ENCODE assay signal across 24 mouse cellular contexts in genomic region chr2:148754310-148754846, GRCm38 (mm10). TPM values are rescaled to one million over a fixed set of nuclear protein-coding genes. Genes with fewer than 3 reads are reported as not detected.
DNase-seq lines count a peak whose midpoint lies in the region; ATAC-seq lines count a peak whose summit lies in the region.
"Had no signal": no experiment of that assay in that cellular context is flagged by ENCODE, and none has a peak within 500 bp of the region (broad histone marks: within the 10 kb centered on the region; RNA-seq: fewer than 3 reads in every experiment).

No protein-coding gene starts in this region.

- peak; percentile 10 for DNase-seq in A20 (ENCODE audit: low read depth, low spot score)
- DNase-seq in forebrain, embryonic 14.5 days (ENCODE audit: low spot score) = no peak
- no peak for DNase-seq in thymus, postnatal 36 days
- DNase-seq: adrenal gland, adult 2 months; adrenal gland, postnatal 25 days; cerebellum, adult 18-20 months; cerebellum, adult 9-11 months; cerebellum, postnatal 36 days; forebrain, postnatal 0 days; gastrocnemius, postnatal 14 days; heart, adult 11 months; heart, postnatal 14 days had no signal

- no peaks in the 10 kb centered on the region for H3K79me2 ChIP-seq in macrophage (ENCODE audit: inconsistent target)

- no peak overlapping the region for H3K9ac ChIP-seq in forebrain, embryonic 14.5 days (ENCODE audit: low read length)
- no peak overlapping the region for H3K9ac ChIP-seq in kidney, embryonic 16.5 days (replicated peaks; ENCODE audit: low read length)
- H3K9ac ChIP-seq: embryonic facial prominence, embryonic 13.5 days; forebrain, embryonic 12.5 days; forebrain, postnatal 0 days; heart, embryonic 15.5 days; hindbrain, embryonic 15.5 days had no signal

- H3K4me2 ChIP-seq in forebrain, embryonic 14.5 days (ENCODE audit: low read length) = no peak overlapping the region
- H3K4me2 ChIP-seq in kidney, embryonic 16.5 days (replicated peaks; ENCODE audit: low read depth, low read length) = no peak overlapping the region
- H3K4me2 ChIP-seq: embryonic facial prominence, embryonic 13.5 days; forebrain, embryonic 12.5 days; heart, embryonic 11.5 days; heart, embryonic 15.5 days; hindbrain, embryonic 15.5 days had no signal

- H3K9me3 ChIP-seq in megakaryocyte, embryonic 14.5 days = no peaks in the 10 kb centered on the region
- H3K9me3 ChIP-seq in forebrain, embryonic 14.5 days (replicated peaks; ENCODE audit: control insufficient read depth, low read length) = no peaks in the 10 kb centered on the region
- no peaks in the 10 kb centered on the region for H3K9me3 ChIP-seq in kidney, embryonic 16.5 days (ENCODE audit: low read length)
- H3K9me3 ChIP-seq: embryonic facial prominence, embryonic 13.5 days; forebrain, embryonic 12.5 days; heart, embryonic 15.5 days; hindbrain, embryonic 10.5 days; hindbrain, embryonic 15.5 days had no signal

- no peaks in the 10 kb centered on the region for H3K36me3 ChIP-seq in megakaryocyte, embryonic 14.5 days (replicated peaks; ENCODE audit: low read length)
- H3K36me3 ChIP-seq in macrophage (ENCODE audit: inconsistent target) = no peaks in the 10 kb centered on the region
- H3K36me3 ChIP-seq in forebrain, embryonic 14.5 days (ENCODE audit: control insufficient read depth, insufficient read depth, low read length) = no peaks in the 10 kb centered on the region
- H3K36me3 ChIP-seq in kidney, embryonic 16.5 days (ENCODE audit: insufficient read depth, low read length) = no peaks in the 10 kb centered on the region
- H3K36me3 ChIP-seq: embryonic facial prominence, embryonic 13.5 days; forebrain, embryonic 12.5 days; heart, embryonic 15.5 days; hindbrain, embryonic 10.5 days; hindbrain, embryonic 15.5 days had no signal

- peaks cover 9% of the 10 kb centered on the region for H3K27me3 ChIP-seq in megakaryocyte, embryonic 14.5 days (replicated peaks)
- H3K27me3 ChIP-seq in forebrain, embryonic 14.5 days (replicated peaks; ENCODE audit: control insufficient read depth, insufficient read depth, low read length) = no peaks in the 10 kb centered on the region
- H3K27me3 ChIP-seq in kidney, embryonic 16.5 days (ENCODE audit: insufficient read depth, low read length) = no peaks in the 10 kb centered on the region
- H3K27me3 ChIP-seq: embryonic facial prominence, embryonic 13.5 days; hindbrain, embryonic 15.5 days had no signal

- no peak for ATAC-seq in megakaryocyte, adult 5-6 weeks (ENCODE audit: poor library complexity, severe bottlenecking)
- no peak for ATAC-seq in forebrain, embryonic 14.5 days
- no peak for ATAC-seq in kidney, embryonic 16.5 days (ENCODE audit: low FRiP score, low TSS enrichment)
- ATAC-seq: forebrain, postnatal 0 days; intestine, embryonic 16.5 days had no signal

- peaks cover 28% of the 10 kb centered on the region for H3K4me1 ChIP-seq in megakaryocyte, embryonic 14.5 days
- H3K4me1 ChIP-seq in forebrain, embryonic 14.5 days (ENCODE audit: control insufficient read depth, insufficient read depth, low read length) = no peaks in the 10 kb centered on the region
- H3K4me1 ChIP-seq in kidney, embryonic 16.5 days (ENCODE audit: insufficient read depth, low read length) = no peaks in the 10 kb centered on the region
- H3K4me1 ChIP-seq: embryonic facial prominence, embryonic 13.5 days; forebrain, embryonic 12.5 days; heart, embryonic 15.5 days; hindbrain, embryonic 10.5 days; hindbrain, embryonic 15.5 days had no signal

- H3K27ac ChIP-seq in macrophage = 0 out of 2 replicates have a peak overlapping the region, but pooled peaks have one; percentile 5
- H3K27ac ChIP-seq in forebrain, embryonic 14.5 days (ENCODE audit: low read depth, low read length) = no peak overlapping the region
- H3K27ac ChIP-seq in kidney, embryonic 16.5 days (ENCODE audit: low read length) = no peak overlapping the region
- H3K27ac ChIP-seq: embryonic facial prominence, embryonic 13.5 days; forebrain, embryonic 12.5 days; heart, embryonic 15.5 days; hindbrain, embryonic 10.5 days; hindbrain, embryonic 15.5 days had no signal

- WGBS in macrophage (ENCODE audit: missing documents) = 11% methylated on average over 1 of the region's 1 CpGs
- WGBS in forebrain, embryonic 14.5 days = 81% methylated on average over 1 of the region's 1 CpGs
- WGBS in kidney, embryonic 16.5 days = 56% methylated on average over 1 of the region's 1 CpGs

- peak overlapping the region; percentile 7 for H3K4me3 ChIP-seq in megakaryocyte, embryonic 14.5 days (replicated peaks)
- H3K4me3 ChIP-seq in macrophage (ENCODE audit: inconsistent target) = no peak overlapping the region
- no peak overlapping the region for H3K4me3 ChIP-seq in forebrain, embryonic 14.5 days (ENCODE audit: low read depth, low read length)
- no peak overlapping the region for H3K4me3 ChIP-seq in kidney, embryonic 16.5 days (ENCODE audit: low read length)
- H3K4me3 ChIP-seq: embryonic facial prominence, embryonic 13.5 days; forebrain, embryonic 12.5 days; heart, embryonic 15.5 days; hindbrain, embryonic 10.5 days; hindbrain, embryonic 15.5 days had no signal

RNA-seq across cellular contexts. Expression of gene Cstl1, which starts 4.2 kb away (rescaled TPM):
- polyA plus RNA-seq in megakaryocyte, embryonic 14.5 days (2012; ENCODE audit: insufficient read depth, low replicate concordance) = not detected in 2 replicates
- not detected in 2 replicates for total RNA-seq in megakaryocyte, adult 5-6 weeks (2015)
- total RNA-seq in megakaryocyte, adult 5-6 weeks (2017) = not detected in 2 replicates
- not detected for total RNA-seq in macrophage (2018; cell fraction: chromatin; rRNA removed)
- total RNA-seq in macrophage (2018; cell fraction: cytosol; rRNA removed) = not detected
- total RNA-seq in macrophage (2018; cell fraction: nucleus; rRNA removed) = not detected
- not detected in 3 replicates for polyA plus RNA-seq in macrophage (2018)
- not detected in 2 replicates for polyA plus RNA-seq in forebrain, embryonic 14.5 days (2014; fragmentation: Nextera tagmentation; extraction: Ambion mirVana)
- not detected in 2 replicates for polyA plus RNA-seq in kidney, embryonic 16.5 days (2015; fragmentation: Nextera tagmentation; extraction: Ambion mirVana)
- total RNA-seq: ES-E14; forebrain, postnatal 0 days; gastrocnemius, postnatal 14 days; heart, postnatal 14 days had no signal
- polyA plus RNA-seq: adrenal gland, adult 2 months; embryonic facial prominence, embryonic 13.5 days; forebrain, embryonic 12.5 days; forebrain, postnatal 0 days; heart, embryonic 11.5 days; heart, embryonic 15.5 days; hindbrain, embryonic 10.5 days; hindbrain, embryonic 15.5 days; intestine, embryonic 16.5 days had no signal

RNA-seq across cellular contexts. Expression of gene Cst11, which starts 16.9 kb away (rescaled TPM):
- not detected in 2 replicates for polyA plus RNA-seq in megakaryocyte, embryonic 14.5 days (2012; ENCODE audit: insufficient read depth, low replicate concordance)
- total RNA-seq in megakaryocyte, adult 5-6 weeks (2015) = not detected in 2 replicates
- total RNA-seq in megakaryocyte, adult 5-6 weeks (2017) = not detected in 2 replicates
- total RNA-seq in macrophage (2018; cell fraction: chromatin; rRNA removed) = not detected
- total RNA-seq in macrophage (2018; cell fraction: cytosol; rRNA removed) = not detected
- not detected for total RNA-seq in macrophage (2018; cell fraction: nucleus; rRNA removed)
- polyA plus RNA-seq in macrophage (2018) = not detected in 3 replicates
- not detected in 2 replicates for polyA plus RNA-seq in forebrain, embryonic 14.5 days (2014; fragmentation: Nextera tagmentation; extraction: Ambion mirVana)
- not detected in 2 replicates for polyA plus RNA-seq in kidney, embryonic 16.5 days (2015; fragmentation: Nextera tagmentation; extraction: Ambion mirVana)
- total RNA-seq: adrenal gland, adult 2 months; adrenal gland, postnatal 25 days; ES-E14; forebrain, postnatal 0 days; gastrocnemius, postnatal 14 days; heart, postnatal 14 days had no signal
- polyA plus RNA-seq: adrenal gland, adult 2 months; embryonic facial prominence, embryonic 13.5 days; forebrain, embryonic 12.5 days; forebrain, postnatal 0 days; heart, embryonic 11.5 days; heart, embryonic 15.5 days; hindbrain, embryonic 10.5 days; hindbrain, embryonic 15.5 days; intestine, embryonic 16.5 days had no signal

RNA-seq across cellular contexts. Expression of gene Napb, which starts 22.1 kb away (rescaled TPM):
- polyA plus RNA-seq in megakaryocyte, embryonic 14.5 days (2012; ENCODE audit: insufficient read depth, low replicate concordance) = not detected in 2 replicates
- 0.36 and 0.57 TPM in 2 replicates for total RNA-seq in megakaryocyte, adult 5-6 weeks (2015)
- 0.29 and 0.53 TPM in 2 replicates for total RNA-seq in megakaryocyte, adult 5-6 weeks (2017)
- 10 to 100 TPM in 8 of 26 experiments, 1 to 10 TPM in 18; 1.1 to 18.8 (median 6.4) TPM for total RNA-seq in macrophage (2018; cell fraction: chromatin; rRNA removed)
- 1 to 10 TPM in 9 of 26 experiments, under 1 TPM in 17; 0.16 to 1.8 (median 0.75) TPM for total RNA-seq in macrophage (2018; cell fraction: cytosol; rRNA removed)
- total RNA-seq in macrophage (2018; cell fraction: nucleus; rRNA removed) = 10 to 100 TPM in 2 of 26 experiments, 1 to 10 TPM in 21, under 1 TPM in 3; 0.74 to 12.2 (median 3.2) TPM
- polyA plus RNA-seq in macrophage (2018) = 0.69 to 0.97 TPM (median 0.83 TPM) in 3 replicates
- polyA plus RNA-seq in forebrain, embryonic 14.5 days (2014; fragmentation: Nextera tagmentation; extraction: Ambion mirVana) = 24.6 and 34.7 TPM in 2 replicates
- polyA plus RNA-seq in kidney, embryonic 16.5 days (2015; fragmentation: Nextera tagmentation; extraction: Ambion mirVana) = 2.5 and 3.3 TPM in 2 replicates

RNA-seq across cellular contexts. Expression of gene 8030411F24Rik, which starts 27.4 kb away (rescaled TPM):
- not detected in 2 replicates for polyA plus RNA-seq in megakaryocyte, embryonic 14.5 days (2012; ENCODE audit: insufficient read depth, low replicate concordance)
- not detected in 2 replicates for total RNA-seq in megakaryocyte, adult 5-6 weeks (2015)
- total RNA-seq in megakaryocyte, adult 5-6 weeks (2017) = not detected in 2 replicates
- not detected for total RNA-seq in macrophage (2018; cell fraction: chromatin; rRNA removed)
- total RNA-seq in macrophage (2018; cell fraction: cytosol; rRNA removed) = not detected
- total RNA-seq in macrophage (2018; cell fraction: nucleus; rRNA removed) = not detected
- not detected in 3 replicates for polyA plus RNA-seq in macrophage (2018)
- not detected in 2 replicates for polyA plus RNA-seq in forebrain, embryonic 14.5 days (2014; fragmentation: Nextera tagmentation; extraction: Ambion mirVana)
- not detected in 2 replicates for polyA plus RNA-seq in kidney, embryonic 16.5 days (2015; fragmentation: Nextera tagmentation; extraction: Ambion mirVana)
- total RNA-seq: adrenal gland, adult 2 months; adrenal gland, postnatal 25 days; forebrain, postnatal 0 days; gastrocnemius, postnatal 14 days; heart, postnatal 14 days had no signal
- polyA plus RNA-seq: adrenal gland, adult 2 months; embryonic facial prominence, embryonic 13.5 days; forebrain, embryonic 12.5 days; forebrain, postnatal 0 days; heart, embryonic 11.5 days; heart, embryonic 15.5 days; hindbrain, embryonic 10.5 days; hindbrain, embryonic 15.5 days; intestine, embryonic 16.5 days had no signal

RNA-seq across cellular contexts. Expression of gene Cst12, which starts 34.8 kb away (rescaled TPM):
- polyA plus RNA-seq in megakaryocyte, embryonic 14.5 days (2012; ENCODE audit: insufficient read depth, low replicate concordance) = not detected in 2 replicates
- not detected in 2 replicates for total RNA-seq in megakaryocyte, adult 5-6 weeks (2015)
- total RNA-seq in megakaryocyte, adult 5-6 weeks (2017) = not detected in 2 replicates
- not detected for total RNA-seq in macrophage (2018; cell fraction: chromatin; rRNA removed)
- total RNA-seq in macrophage (2018; cell fraction: cytosol; rRNA removed) = not detected
- total RNA-seq in macrophage (2018; cell fraction: nucleus; rRNA removed) = not detected
- polyA plus RNA-seq in macrophage (2018) = not detected in 3 replicates
- not detected in 2 replicates for polyA plus RNA-seq in forebrain, embryonic 14.5 days (2014; fragmentation: Nextera tagmentation; extraction: Ambion mirVana)
- 0.32 TPM in 1 of 2 replicates, not detected in the other for polyA plus RNA-seq in kidney, embryonic 16.5 days (2015; fragmentation: Nextera tagmentation; extraction: Ambion mirVana)
- total RNA-seq: adrenal gland, adult 2 months; adrenal gland, postnatal 25 days; ES-E14; forebrain, postnatal 0 days; gastrocnemius, postnatal 14 days had no signal
- polyA plus RNA-seq: adrenal gland, adult 2 months; embryonic facial prominence, embryonic 13.5 days; forebrain, embryonic 12.5 days; forebrain, postnatal 0 days; heart, embryonic 11.5 days; heart, embryonic 15.5 days; hindbrain, embryonic 10.5 days; hindbrain, embryonic 15.5 days had no signal
